Mouse (Mus musculus) cerebellum, adult (tissue): ENCODE data around the gene Bcl2l1.

Experiments
- ATAC-seq: cut with Nextera tagmentation; 2 replicates; pipeline ENCODE4 v1.9.2; 2017; ENCODE audit warnings: mild to moderate bottlenecking, moderate library complexity, mixed read lengths; ENCODE audit not compliant: insufficient number of reproducible peaks, low FRiP score, low TSS enrichment

Bcl2l1 gene

GRCm38 (mm10) chr2:152825168-152825697 lies 6.3 kb downstream of the Bcl2l1 start:
- ATAC-seq: no peak

- no peak for ATAC-seq
Measured at GRCm38 (mm10) chr2:152824438-152825167, 6.9 kb downstream of the Bcl2l1 start.

- no peak for ATAC-seq
Measured at GRCm38 (mm10) chr2:152823770-152824169, 7.8 kb downstream of the Bcl2l1 start.

GRCm38 (mm10) chr2:152821566-152821965 lies 10.0 kb downstream of the Bcl2l1 start:
- ATAC-seq: no peak

GRCm38 (mm10) chr2:152821023-152821422 lies 10.5 kb downstream of the Bcl2l1 start:
- ATAC-seq: no peak

- ATAC-seq: no peak
Measured at GRCm38 (mm10) chr2:152820369-152820768, 11.2 kb downstream of the Bcl2l1 start.

- ATAC-seq: no peak
Measured at GRCm38 (mm10) chr2:152819926-152820325, 11.6 kb downstream of the Bcl2l1 start.

GRCm38 (mm10) chr2:152819097-152819624 lies 12.4 kb downstream of the Bcl2l1 start:
- ATAC-seq: no peak

GRCm38 (mm10) chr2:152818679-152819078 lies 12.8 kb downstream of the Bcl2l1 start:
- no peak for ATAC-seq

- ATAC-seq: peak; percentile 73
Measured at GRCm38 (mm10) chr2:152817596-152818291, 13.8 kb downstream of the Bcl2l1 start.

- no peak for ATAC-seq
Measured at GRCm38 (mm10) chr2:152816657-152817348, 14.7 kb downstream of the Bcl2l1 start.

GRCm38 (mm10) chr2:152815879-152816656 lies 15.5 kb downstream of the Bcl2l1 start:
- ATAC-seq: no peak

GRCm38 (mm10) chr2:152814213-152814874 lies 17.2 kb downstream of the Bcl2l1 start:
- no peak for ATAC-seq

- no peak for ATAC-seq
Measured at GRCm38 (mm10) chr2:152813232-152813631, 18.3 kb downstream of the Bcl2l1 start.

- 0 out of 2 replicates have a peak, but pooled peaks have one; percentile 45 for ATAC-seq
Measured at GRCm38 (mm10) chr2:152811336-152812165, 20.0 kb downstream of the Bcl2l1 start.

- no peak for ATAC-seq
Measured at GRCm38 (mm10) chr2:152810158-152810941, 21.2 kb downstream of the Bcl2l1 start.

GRCm38 (mm10) chr2:152808178-152808577 lies 23.4 kb downstream of the Bcl2l1 start:
- ATAC-seq: no peak

- ATAC-seq: no peak
Measured at GRCm38 (mm10) chr2:152806037-152806436, 25.5 kb downstream of the Bcl2l1 start.
